In the genomic region with DNA sequence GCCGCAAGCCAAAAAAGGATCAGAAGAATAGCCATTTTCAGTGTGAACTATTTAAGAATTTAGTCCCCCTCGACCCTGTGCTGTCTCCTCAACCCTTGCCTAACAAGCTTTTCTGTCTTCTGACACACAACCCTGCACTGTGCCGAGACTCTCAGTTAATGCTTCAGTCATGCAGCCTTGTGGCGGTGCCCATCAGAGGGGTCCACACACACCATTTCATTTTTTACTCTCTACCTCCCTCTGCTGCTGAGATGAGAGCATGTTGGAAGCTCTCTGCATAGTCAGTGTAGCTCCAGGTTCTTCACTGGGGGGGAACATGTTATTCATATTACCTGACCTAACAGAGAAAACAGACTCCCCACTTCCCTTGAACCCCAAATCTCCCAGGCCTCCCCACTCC, we compare ENCODE assay signal across 8 mouse cellular contexts. TPM values are rescaled to one million over a fixed set of nuclear protein-coding genes. Genes with fewer than 3 reads are reported as not detected.
A peak's percentile ranks its signal among the peaks of the same experiment; 100 is the strongest.
DNase-seq lines count a peak whose midpoint lies in the region; ATAC-seq lines count a peak whose summit lies in the region.

No protein-coding gene starts in this region.

- no peak overlapping the region for H3K27ac ChIP-seq in lung, embryonic 16.5 days (ENCODE audit: low read length)
- H3K27ac ChIP-seq in hindbrain, embryonic 16.5 days (ENCODE audit: low read depth, low read length) = no peak overlapping the region

- no peak overlapping the region for H3K4me2 ChIP-seq in lung, embryonic 16.5 days (ENCODE audit: low read depth, low read length)
- H3K4me2 ChIP-seq in hindbrain, embryonic 16.5 days (ENCODE audit: low read length) = no peak overlapping the region

- no peaks in the 10 kb centered on the region for H3K27me3 ChIP-seq in lung, embryonic 16.5 days (ENCODE audit: control insufficient read depth, insufficient read depth, low read depth, low read length)
- 0 out of 2 replicates have a peak, but pooled peaks cover 3% of the 10 kb centered on the region for H3K27me3 ChIP-seq in hindbrain, embryonic 16.5 days (replicated peaks; ENCODE audit: control insufficient read depth, insufficient read depth, low read length)
- H3K27me3 ChIP-seq in splenic B cell, adult 2 months (ENCODE audit: control insufficient read depth, insufficient read depth, low read length, poor library complexity, severe bottlenecking) = no peaks in the 10 kb centered on the region

- 64% methylated on average over 4 of the region's 4 CpGs for WGBS in lung, embryonic 16.5 days
- WGBS in hindbrain, embryonic 16.5 days = 57% methylated on average over 4 of the region's 4 CpGs

- no peak overlapping the region for H3K4me3 ChIP-seq in lung, embryonic 16.5 days (ENCODE audit: low read length)
- H3K4me3 ChIP-seq in hindbrain, embryonic 16.5 days (ENCODE audit: low read length) = no peak overlapping the region

- no peak overlapping the region for H3K9ac ChIP-seq in lung, embryonic 16.5 days (ENCODE audit: low read length)
- no peak overlapping the region for H3K9ac ChIP-seq in hindbrain, embryonic 16.5 days (ENCODE audit: low read depth, low read length)

- no peaks in the 10 kb centered on the region for H3K36me3 ChIP-seq in lung, embryonic 16.5 days (ENCODE audit: control insufficient read depth, insufficient read depth, low read length)
- 0 out of 2 replicates have a peak, but pooled peaks cover 5% of the 10 kb centered on the region for H3K36me3 ChIP-seq in hindbrain, embryonic 16.5 days (ENCODE audit: control insufficient read depth, insufficient read depth, low read length)
- H3K36me3 ChIP-seq in splenic B cell, adult 2 months (ENCODE audit: control insufficient read depth, insufficient read depth, low read length, poor library complexity, severe bottlenecking) = no peaks in the 10 kb centered on the region

- H3K4me1 ChIP-seq in lung, embryonic 16.5 days (replicated peaks; ENCODE audit: control insufficient read depth, insufficient read depth, low read length) = peaks cover 6% of the 10 kb centered on the region; the same call in 1 of the 2 replicates
- H3K4me1 ChIP-seq in hindbrain, embryonic 16.5 days (ENCODE audit: control insufficient read depth, insufficient read depth, low read depth, low read length) = peaks cover 18% of the 10 kb centered on the region

- DNase-seq in cerebellum, postnatal 14 days = peak; percentile 61 to 62
- DNase-seq in cerebellum, adult 9-11 months = no peak
- no peak for DNase-seq in lung, postnatal 25 days (ENCODE audit: low spot score)
- peak; percentile 37 for DNase-seq in splenic B cell, adult 2 months (ENCODE audit: low read depth, low spot score)
- DNase-seq in spleen, postnatal 36 days (ENCODE audit: low spot score in 2 of 2) = no peak
- DNase-seq in adrenal gland, postnatal 4 days (ENCODE audit: low spot score in 2 of 2) = no peak

- ATAC-seq in lung, embryonic 16.5 days (ENCODE audit: low read depth) = peak; percentile 30; the same call in 1 of the 2 replicates
- ATAC-seq in hindbrain, embryonic 16.5 days = peak; percentile 72

- no peaks in the 10 kb centered on the region for H3K9me3 ChIP-seq in lung, embryonic 16.5 days (ENCODE audit: control insufficient read depth, low read length)
- H3K9me3 ChIP-seq in hindbrain, embryonic 16.5 days (ENCODE audit: control insufficient read depth, low read length) = no peaks in the 10 kb centered on the region

RNA-seq across cellular contexts. Expression of a gene that starts 27.8 kb away (rescaled TPM):
- polyA plus RNA-seq in lung, embryonic 16.5 days (2015; fragmentation: Nextera tagmentation; extraction: Ambion mirVana) = 27.0 and 29.2 TPM in 2 replicates
- polyA plus RNA-seq in hindbrain, embryonic 16.5 days (2015; fragmentation: Nextera tagmentation; extraction: Ambion mirVana) = 14.1 and 15.1 TPM in 2 replicates
- total RNA-seq in adrenal gland, postnatal 4 days (2021) = 10 to 100 TPM; 29.7 to 36.3 TPM

Comparison
In these comparisons a context has a peak if more than half of its experiments do, and no peak if none do; other contexts are left out.
1. DNase-seq: peak in cerebellum, postnatal 14 days (2 of 2) and splenic B cell, adult 2 months (single experiment); none in cerebellum, adult 9-11 months (single experiment), lung, postnatal 25 days (single experiment), spleen, postnatal 36 days (0 of 2) and adrenal gland, postnatal 4 days (0 of 2).